Mouse (Mus musculus) adipose tissue, adult 10 weeks (tissue): ENCODE measurements around the gene Dupd1. TPM values are rescaled to one million over a fixed set of nuclear protein-coding genes. Genes with fewer than 3 reads are reported as not detected.

ENCODE experiments used
- polyA plus RNA-seq: library from polyadenylated mRNA; stranded (reverse); fragments of 350-450 nt; fragmentation: Illumina TruSeq; extraction: RNeasy Lipid Tissue Mini Kit (QIAGEN cat#74804); gene quantifications from one replicate; pipeline ENCODE4 v1.2.3, GENCODE M21; 2014; ENCODE audit warnings: low read depth, low replicate concordance

The Dupd1 gene
- not detected for polyA plus RNA-seq

GRCm38 (mm10) chr14:21714486-21714885 is at the start of gene Dupd1:
Dupd1 (minus strand) TSS chr14:21714576.

GRCm38 (mm10) chr14:21750881-21751542 is 36.6 kb upstream of the Dupd1 start, which contains the start of gene Dusp13:
Dusp13 (minus strand) TSS chr14:21751181.

GRCm38 (mm10) chr14:21750008-21750880 is 35.9 kb upstream of the Dupd1 start, which contains the start of gene Samd8:
Samd8 (plus strand) TSS chr14:21750531.

Other genes starting within 250 kb of the Dupd1 start
- gene Kat6b, start 233.1 kb downstream of the Dupd1 start, polyA plus RNA-seq: 16.6 TPM
- gene Samd8, start 36.0 kb upstream of the Dupd1 start, polyA plus RNA-seq: 11.6 TPM
- gene Dusp13, start 36.6 kb upstream of the Dupd1 start, polyA plus RNA-seq: 5.6 TPM
- 234 TPM for gene Vdac2, start 110.7 kb upstream of the Dupd1 start, polyA plus RNA-seq
- gene Comtd1, start 134.4 kb upstream of the Dupd1 start, polyA plus RNA-seq: 35.7 TPM